Mouse (Mus musculus) olfactory bulb, adult 2 months (tissue): ENCODE measurements around the gene Flt3.

Source experiments
- CTCF ChIP-seq: fragments of 200-500 bp; IDR thresholded peaks from 2 replicates; pipeline ENCODE4 v1.5.1; 2012; ENCODE audit warnings: low read depth, mild to moderate bottlenecking, low read length, moderate library complexity; ENCODE audit not compliant: insufficient read depth
- POLR2A ChIP-seq: fragments of 200-500 bp; IDR thresholded peaks from 2 replicates; pipeline ENCODE4 v1.6.1; 2012; ENCODE audit warnings: mild to moderate bottlenecking, low read depth, low read length, moderate library complexity; ENCODE audit not compliant: insufficient read depth

DNA sequence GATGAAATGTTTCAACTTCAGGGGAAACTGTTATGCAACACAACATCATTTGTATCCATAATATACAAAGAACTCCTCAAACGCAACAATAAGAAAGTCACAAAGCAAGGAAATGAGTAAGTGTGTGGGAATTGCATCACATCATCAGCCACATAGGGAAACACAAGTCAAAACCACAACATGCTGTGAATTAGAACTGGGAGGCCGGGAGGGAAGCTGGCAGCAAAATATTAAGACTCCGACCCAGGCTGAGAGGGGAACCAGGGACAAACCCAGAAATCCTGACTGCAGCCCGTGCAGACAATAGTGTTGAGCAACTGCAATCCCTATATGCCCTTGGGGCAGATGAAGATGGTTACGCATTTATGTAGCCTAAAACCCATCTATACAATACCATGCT, 11.2 kb downstream of the Flt3 start:
- TF ChIP-seq POLR2A = no peak
- no peak for TF ChIP-seq CTCF
